Mouse (Mus musculus): ENCODE measurements around the gene Colgalt1. TPM values are rescaled to one million over a fixed set of nuclear protein-coding genes. Genes with fewer than 3 reads are reported as not detected.

The Colgalt1 gene
- total and polyA plus RNA-seq, 2 experiments from 2014 or later = 55.3 to 121 TPM

GRCm38 (mm10) chr8:71593556-71594323 lies 17.1 kb upstream of the Colgalt1 start:
- 0 out of 2 replicates have a peak overlapping the region, but pooled peaks have one; percentile 24 for H3K9ac ChIP-seq (replicated peaks; ENCODE audit: low read length)
- peak overlapping the region; percentile 98; the same call in 1 of the 2 replicates for H3K27ac ChIP-seq
- no peak overlapping the region for H3K4me2 ChIP-seq (ENCODE audit: low read depth, low read length)
- H3K4me3 ChIP-seq (ENCODE audit: low read length) = no peak overlapping the region
- DNase-seq (ENCODE audit: low spot score) (no peak), ATAC-seq (no peak)
- H3K36me3 ChIP-seq (ENCODE audit: insufficient read depth, low read length) = no peaks in the 10 kb centered on the region
- TF ChIP-seq CTCF (IDR thresholded peaks at IDR 0.05; ENCODE audit: low read depth) = no peak
- no peaks in the 10 kb centered on the region for H3K27me3 ChIP-seq (ENCODE audit: insufficient read depth, low read length)
- 87% methylated on average over 8 of the region's 8 CpGs for WGBS
- H3K9me3 ChIP-seq (ENCODE audit: low read length) = no peaks in the 10 kb centered on the region
- peaks cover 11% of the 10 kb centered on the region for H3K4me1 ChIP-seq (ENCODE audit: insufficient read depth, low read length)

DNA sequence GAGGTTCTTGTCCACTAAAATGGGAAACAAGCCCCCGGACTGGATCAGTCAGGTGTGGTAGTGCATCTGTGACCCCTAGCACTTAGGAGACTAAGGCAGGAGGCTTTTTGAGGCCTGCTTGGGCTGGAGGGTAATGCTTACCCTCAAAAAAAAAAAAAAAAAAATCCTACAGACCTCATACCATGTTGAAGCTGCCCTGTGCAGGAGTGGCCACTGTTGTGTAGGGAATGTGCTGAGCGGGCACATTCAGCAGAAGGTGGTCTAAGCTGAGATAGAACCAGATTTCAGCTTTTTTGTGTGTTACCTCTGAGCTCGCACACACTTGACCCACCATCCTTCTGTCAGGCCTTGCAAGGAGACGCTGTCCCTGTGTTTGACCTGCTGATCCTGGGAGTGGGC lies 16.5 kb upstream of the Colgalt1 start:
- Histone ChIP-seq H3K27ac (no peak overlapping the region), H3K4me2 (ENCODE audit: low read depth, low read length) (no peak overlapping the region), H3K4me3 (ENCODE audit: low read length) (no peak overlapping the region), H3K4me1 (ENCODE audit: insufficient read depth, low read length) (peaks cover 11% of the 10 kb centered on the region), H3K9ac (replicated peaks; ENCODE audit: low read length) (no peak overlapping the region), H3K36me3 (ENCODE audit: insufficient read depth, low read length) (no peaks in the 10 kb centered on the region), H3K27me3 (ENCODE audit: insufficient read depth, low read length) (no peaks in the 10 kb centered on the region), H3K9me3 (ENCODE audit: low read length) (no peaks in the 10 kb centered on the region)
- no peak for ATAC-seq
- 92% methylated on average over 4 of the region's 4 CpGs for WGBS
- no peak for DNase-seq (ENCODE audit: low spot score)
- TF ChIP-seq CTCF (IDR thresholded peaks at IDR 0.05; ENCODE audit: low read depth) = no peak

DNA sequence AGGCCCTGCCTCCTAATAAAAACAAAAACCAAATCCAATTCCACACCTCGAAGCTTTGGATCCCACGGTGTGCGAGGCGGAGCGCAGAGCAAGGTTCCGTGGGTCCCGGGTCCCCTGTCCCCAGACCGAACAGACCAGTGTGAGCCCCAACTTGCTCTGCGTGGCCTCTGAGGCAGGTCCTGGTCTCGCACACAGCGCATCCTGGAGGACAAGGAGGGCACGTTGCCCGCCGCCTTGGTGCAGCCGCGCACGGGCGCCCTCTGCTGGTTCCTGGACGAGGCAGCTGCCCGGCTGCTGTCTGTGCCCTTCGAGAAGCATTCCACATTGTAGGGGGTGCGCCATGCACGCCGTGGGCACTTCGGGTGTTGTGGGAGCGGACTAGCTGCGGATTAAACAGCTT lies 14.9 kb upstream of the Colgalt1 start:
- Histone ChIP-seq H3K27me3 (ENCODE audit: insufficient read depth, low read length) (peaks cover 4% of the 10 kb centered on the region; the same call in 1 of the 2 replicates), H3K4me2 (ENCODE audit: low read depth, low read length) (peak overlapping the region; percentile 25), H3K27ac (no peak overlapping the region), H3K9ac (replicated peaks; ENCODE audit: low read length) (0 out of 2 replicates have a peak overlapping the region, but pooled peaks have one; percentile 21), H3K36me3 (ENCODE audit: insufficient read depth, low read length) (no peaks in the 10 kb centered on the region), H3K4me1 (ENCODE audit: insufficient read depth, low read length) (peaks cover 11% of the 10 kb centered on the region), H3K9me3 (ENCODE audit: low read length) (no peaks in the 10 kb centered on the region), H3K4me3 (ENCODE audit: low read length) (no peak overlapping the region)
- TF ChIP-seq CTCF (IDR thresholded peaks at IDR 0.05; ENCODE audit: low read depth) = peak; percentile 100
- ATAC-seq = peak; percentile 50
- peak; percentile 91 for DNase-seq (ENCODE audit: low spot score)
- 8% methylated on average over 27 of the region's 27 CpGs for WGBS

DNA sequence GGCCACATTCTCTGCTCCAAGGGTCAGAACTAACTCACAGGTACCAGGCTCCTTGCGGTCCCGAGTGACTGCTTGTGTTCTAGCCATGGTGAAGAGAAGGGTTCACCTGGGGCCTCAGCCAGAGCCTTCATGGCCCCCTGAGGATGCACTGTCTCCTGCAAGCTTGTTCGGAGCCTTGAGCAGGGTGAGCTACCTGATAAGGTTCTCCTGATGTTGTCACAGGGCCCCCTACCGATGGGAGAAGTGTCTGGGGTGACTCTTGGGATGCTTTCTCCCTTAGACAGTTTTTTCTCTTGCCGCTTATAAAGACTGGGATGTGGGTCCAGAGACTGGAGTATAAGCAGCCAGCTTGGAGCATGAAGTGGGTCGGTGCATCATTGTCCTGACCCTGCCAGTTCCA lies 14.4 kb upstream of the Colgalt1 start:
- Histone ChIP-seq H3K36me3 (ENCODE audit: insufficient read depth, low read length) (no peaks in the 10 kb centered on the region), H3K27me3 (ENCODE audit: insufficient read depth, low read length) (peaks cover 4% of the 10 kb centered on the region; the same call in 1 of the 2 replicates), H3K9me3 (ENCODE audit: low read length) (no peaks in the 10 kb centered on the region), H3K9ac (replicated peaks; ENCODE audit: low read length) (no peak overlapping the region), H3K4me1 (ENCODE audit: insufficient read depth, low read length) (peaks cover 11% of the 10 kb centered on the region), H3K27ac (no peak overlapping the region), H3K4me2 (ENCODE audit: low read depth, low read length) (peak overlapping the region; percentile 25; the same call in 1 of the 2 replicates), H3K4me3 (ENCODE audit: low read length) (no peak overlapping the region)
- DNase-seq (ENCODE audit: low spot score) (no peak), ATAC-seq (no peak)
- TF ChIP-seq CTCF (IDR thresholded peaks at IDR 0.05; ENCODE audit: low read depth) = no peak
- WGBS = 63% methylated on average over 6 of the region's 6 CpGs

GRCm38 (mm10) chr8:71596798-71597197 lies 14.0 kb upstream of the Colgalt1 start:
- no peak for ATAC-seq
- no peak for DNase-seq (ENCODE audit: low spot score)
- Histone ChIP-seq H3K27ac (no peak overlapping the region), H3K4me3 (ENCODE audit: low read length) (no peak overlapping the region), H3K27me3 (ENCODE audit: insufficient read depth, low read length) (peaks cover 4% of the 10 kb centered on the region; the same call in 1 of the 2 replicates), H3K36me3 (ENCODE audit: insufficient read depth, low read length) (no peaks in the 10 kb centered on the region), H3K9ac (replicated peaks; ENCODE audit: low read length) (no peak overlapping the region), H3K4me2 (ENCODE audit: low read depth, low read length) (no peak overlapping the region), H3K4me1 (ENCODE audit: insufficient read depth, low read length) (peaks cover 11% of the 10 kb centered on the region), H3K9me3 (ENCODE audit: low read length) (no peaks in the 10 kb centered on the region)
- 82% methylated on average over 4 of the region's 4 CpGs for WGBS
- TF ChIP-seq CTCF (IDR thresholded peaks at IDR 0.05; ENCODE audit: low read depth) = no peak

DNA sequence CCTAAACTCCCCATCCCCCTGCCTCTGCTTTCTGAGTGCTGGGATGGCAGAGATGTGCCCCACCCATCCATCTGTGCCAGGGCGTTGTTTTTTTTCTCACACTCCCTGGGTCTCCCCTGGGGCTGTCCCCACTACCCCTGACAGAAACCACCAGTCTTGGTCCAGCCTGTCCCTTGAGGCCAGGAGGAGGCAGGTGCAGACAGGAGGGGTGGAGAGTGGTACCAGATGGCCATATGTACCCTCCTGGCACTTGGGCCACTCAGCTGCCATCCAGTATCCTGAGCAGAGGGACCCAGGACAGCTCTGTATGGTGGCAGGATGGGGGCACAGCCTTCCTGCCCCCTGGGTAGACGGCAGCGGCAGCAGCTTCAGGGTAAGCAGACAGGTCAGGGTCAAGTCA lies 13.3 kb upstream of the Colgalt1 start, which contains the start of gene Fam129c:
Fam129c (plus strand) TSS at position 198 of the 400 bp plus-strand sequence.
- no peak within 1 kb of the TSS for H3K4me2 ChIP-seq (ENCODE audit: low read depth, low read length)
- peaks cover 9% of the 10 kb centered on the region for H3K27me3 ChIP-seq (ENCODE audit: insufficient read depth, low read length)
- H3K9me3 ChIP-seq (ENCODE audit: low read length) = no peaks in the 10 kb centered on the region
- no peak within 1 kb of the TSS for H3K27ac ChIP-seq
- ATAC-seq (no peak), DNase-seq (ENCODE audit: low spot score) (no peak)
- H3K4me3 ChIP-seq (ENCODE audit: low read length) = no peak within 1 kb of the TSS
- TF ChIP-seq CTCF (IDR thresholded peaks at IDR 0.05; ENCODE audit: low read depth) = no peak
- WGBS = 60% methylated on average over 3 of the region's 3 CpGs
- no peaks in the 10 kb centered on the region for H3K36me3 ChIP-seq (ENCODE audit: insufficient read depth, low read length)
- H3K9ac ChIP-seq (replicated peaks; ENCODE audit: low read length) = no peak within 1 kb of the TSS
- H3K4me1 ChIP-seq (ENCODE audit: insufficient read depth, low read length) = peaks cover 11% of the 10 kb centered on the region

DNA sequence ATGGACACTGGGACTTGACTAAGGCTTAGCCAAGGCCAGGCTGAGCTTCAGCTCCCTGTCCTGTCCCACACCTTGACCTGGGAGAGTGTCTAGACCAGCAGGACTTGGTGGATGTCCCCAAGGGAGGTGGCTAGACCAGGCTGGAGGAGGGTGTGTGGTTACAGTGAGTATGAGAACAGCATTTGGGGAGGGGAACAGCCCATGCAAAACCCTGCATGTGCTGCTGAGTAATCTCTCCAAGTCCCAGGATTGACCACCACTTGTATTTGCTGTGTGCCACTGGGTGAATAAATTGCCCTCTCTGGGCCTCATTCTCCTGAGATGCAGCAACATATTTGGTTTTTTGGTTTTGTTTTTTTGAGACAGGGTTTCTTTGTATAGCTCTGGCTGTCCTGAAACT lies 12.4 kb upstream of the Colgalt1 start:
- ATAC-seq = no peak
- DNase-seq (ENCODE audit: low spot score) = no peak
- Histone ChIP-seq H3K4me2 (ENCODE audit: low read depth, low read length) (no peak overlapping the region), H3K27ac (no peak overlapping the region), H3K9ac (replicated peaks; ENCODE audit: low read length) (no peak overlapping the region), H3K4me3 (ENCODE audit: low read length) (no peak overlapping the region), H3K36me3 (ENCODE audit: insufficient read depth, low read length) (no peaks in the 10 kb centered on the region), H3K4me1 (ENCODE audit: insufficient read depth, low read length) (peaks cover 4% of the 10 kb centered on the region), H3K9me3 (ENCODE audit: low read length) (no peaks in the 10 kb centered on the region), H3K27me3 (ENCODE audit: insufficient read depth, low read length) (peaks cover 19% of the 10 kb centered on the region)
- no peak for TF ChIP-seq CTCF (IDR thresholded peaks at IDR 0.05; ENCODE audit: low read depth)

All from hindbrain, postnatal 0 days (tissue).